Mouse (Mus musculus): ENCODE measurements around the gene E2f1. TPM values are rescaled to one million over a fixed set of nuclear protein-coding genes. Genes with fewer than 3 reads are reported as not detected.

E2f1 gene
- polyA plus RNA-seq, 1 experiment, result 11.0 TPM

- Histone ChIP-seq H3K4me3 (no peak overlapping the region), H3K79me2 (ENCODE audit: control insufficient read depth, insufficient read depth) (no peaks in the 10 kb centered on the region), H3ac (ENCODE audit: control insufficient read depth, insufficient read length) (no peak overlapping the region), H3K27me3 (ENCODE audit: control insufficient read depth, insufficient read depth, insufficient read length) (no peaks in the 10 kb centered on the region), H3K36me3 (ENCODE audit: control insufficient read depth, insufficient read depth) (no peaks in the 10 kb centered on the region), H3K4me2 (ENCODE audit: low read depth) (no peak overlapping the region)
- TF ChIP-seq CEBPB (IDR thresholded peaks at IDR 0.05; ENCODE audit: insufficient read depth, poor library complexity, severe bottlenecking) (no peak), MAX (IDR thresholded peaks at IDR 0.05; ENCODE audit: low read depth) (no peak), REST (IDR thresholded peaks at IDR 0.05; ENCODE audit: insufficient read depth, insufficient read length) (no peak), TCF12 (IDR thresholded peaks at IDR 0.05; ENCODE audit: insufficient read depth, poor library complexity, severe bottlenecking) (no peak), MYOD1 (IDR thresholded peaks at IDR 0.05; ENCODE audit: control insufficient read depth in 1 of 3, insufficient read length in 2 of 3, low read depth in 2 of 3) (no peak), MYOG (IDR thresholded peaks at IDR 0.05; ENCODE audit: control insufficient read depth in 1 of 3, insufficient read depth in 1 of 3, insufficient read length in 2 of 3, low read depth in 2 of 3) (no peak), SRF (IDR thresholded peaks at IDR 0.05; ENCODE audit: control insufficient read depth, insufficient read length, low read depth) (no peak), POLR2A (IDR thresholded peaks at IDR 0.05; ENCODE audit: insufficient read length, low read depth) (no peak), USF1 (IDR thresholded peaks at IDR 0.05; ENCODE audit: low read depth) (no peak), E2F4 (IDR thresholded peaks at IDR 0.05; ENCODE audit: insufficient read depth) (no peak), POLR2AphosphoS2 (IDR thresholded peaks at IDR 0.05; ENCODE audit: insufficient read length, low read depth) (no peak), TCF3 (IDR thresholded peaks at IDR 0.05; ENCODE audit: insufficient read length, low read depth) (no peak)
These were observed 31.4 kb downstream of the E2f1 start for GRCm38 (mm10) chr2:154538310-154538709.

GRCm38 (mm10) chr2:154534704-154535270 lies 34.9 kb downstream of the E2f1 start:
- no peak for TF ChIP-seq SRF (IDR thresholded peaks at IDR 0.05; ENCODE audit: control insufficient read depth, insufficient read length, low read depth)
- TF ChIP-seq TCF3 (IDR thresholded peaks at IDR 0.05; ENCODE audit: insufficient read length, low read depth), result no peak
- no peak for TF ChIP-seq MAX (IDR thresholded peaks at IDR 0.05; ENCODE audit: low read depth)
- H3K4me3 ChIP-seq, result no peak overlapping the region

GRCm38 (mm10) chr2:154532888-154533287 lies 36.8 kb downstream of the E2f1 start:
- Histone ChIP-seq H3K36me3 (ENCODE audit: control insufficient read depth, insufficient read depth) (peaks cover 19% of the 10 kb centered on the region), H3K79me2 (ENCODE audit: control insufficient read depth, insufficient read depth) (no peaks in the 10 kb centered on the region), H3ac (ENCODE audit: control insufficient read depth, insufficient read length) (no peak overlapping the region), H3K27me3 (ENCODE audit: control insufficient read depth, insufficient read depth, insufficient read length) (no peaks in the 10 kb centered on the region), H3K4me2 (ENCODE audit: low read depth) (no peak overlapping the region), H3K4me3 (no peak overlapping the region)
- no peak for TF ChIP-seq POLR2A (IDR thresholded peaks at IDR 0.05; ENCODE audit: insufficient read length, low read depth)
- no peak for TF ChIP-seq CEBPB (IDR thresholded peaks at IDR 0.05; ENCODE audit: insufficient read depth, poor library complexity, severe bottlenecking)
- no peak for TF ChIP-seq TCF3 (IDR thresholded peaks at IDR 0.05; ENCODE audit: insufficient read length, low read depth)
- TF ChIP-seq REST (IDR thresholded peaks at IDR 0.05; ENCODE audit: insufficient read depth, insufficient read length), result no peak
- no peak for TF ChIP-seq USF1 (IDR thresholded peaks at IDR 0.05; ENCODE audit: low read depth)
- TF ChIP-seq MAX (IDR thresholded peaks at IDR 0.05; ENCODE audit: low read depth), result no peak
- TF ChIP-seq TCF12 (IDR thresholded peaks at IDR 0.05; ENCODE audit: insufficient read depth, poor library complexity, severe bottlenecking), result no peak
- no peak for TF ChIP-seq MYOG (IDR thresholded peaks at IDR 0.05; ENCODE audit: control insufficient read depth in 1 of 3, insufficient read depth in 1 of 3, insufficient read length in 2 of 3, low read depth in 2 of 3)
- TF ChIP-seq E2F4 (IDR thresholded peaks at IDR 0.05; ENCODE audit: insufficient read depth), result no peak
- no peak for TF ChIP-seq SRF (IDR thresholded peaks at IDR 0.05; ENCODE audit: control insufficient read depth, insufficient read length, low read depth)
- no peak for TF ChIP-seq POLR2AphosphoS2 (IDR thresholded peaks at IDR 0.05; ENCODE audit: insufficient read length, low read depth)
- no peak for TF ChIP-seq MYOD1 (IDR thresholded peaks at IDR 0.05; ENCODE audit: control insufficient read depth in 1 of 3, insufficient read length in 2 of 3, low read depth in 2 of 3)

More at GRCm38 (mm10) chr2:154534704-154535270, 34.9 kb downstream of the E2f1 start:
- Histone ChIP-seq H3K36me3 (ENCODE audit: control insufficient read depth, insufficient read depth) (peaks cover 15% of the 10 kb centered on the region), H3K79me2 (ENCODE audit: control insufficient read depth, insufficient read depth) (no peaks in the 10 kb centered on the region), H3ac (ENCODE audit: control insufficient read depth, insufficient read length) (no peak overlapping the region), H3K4me2 (ENCODE audit: low read depth) (no peak overlapping the region), H3K27me3 (ENCODE audit: control insufficient read depth, insufficient read depth, insufficient read length) (no peaks in the 10 kb centered on the region)

GRCm38 (mm10) chr2:154526531-154526930 lies 43.2 kb downstream of the E2f1 start:
- no peak for TF ChIP-seq MYOG (IDR thresholded peaks at IDR 0.05; ENCODE audit: control insufficient read depth in 1 of 3, insufficient read depth in 1 of 3, insufficient read length in 2 of 3, low read depth in 2 of 3)
- TF ChIP-seq MAX (IDR thresholded peaks at IDR 0.05; ENCODE audit: low read depth), result no peak
- no peak for TF ChIP-seq USF1 (IDR thresholded peaks at IDR 0.05; ENCODE audit: low read depth)
- TF ChIP-seq REST (IDR thresholded peaks at IDR 0.05; ENCODE audit: insufficient read depth, insufficient read length), result no peak
- no peak for TF ChIP-seq POLR2AphosphoS2 (IDR thresholded peaks at IDR 0.05; ENCODE audit: insufficient read length, low read depth)
- no peak for TF ChIP-seq TCF12 (IDR thresholded peaks at IDR 0.05; ENCODE audit: insufficient read depth, poor library complexity, severe bottlenecking)
- no peak for TF ChIP-seq MYOD1 (IDR thresholded peaks at IDR 0.05; ENCODE audit: control insufficient read depth in 1 of 3, insufficient read length in 2 of 3, low read depth in 2 of 3)
- no peak for TF ChIP-seq TCF3 (IDR thresholded peaks at IDR 0.05; ENCODE audit: insufficient read length, low read depth)
- no peak for TF ChIP-seq E2F4 (IDR thresholded peaks at IDR 0.05; ENCODE audit: insufficient read depth)
- no peak for TF ChIP-seq POLR2A (IDR thresholded peaks at IDR 0.05; ENCODE audit: insufficient read length, low read depth)
- no peak for TF ChIP-seq CEBPB (IDR thresholded peaks at IDR 0.05; ENCODE audit: insufficient read depth, poor library complexity, severe bottlenecking)
- TF ChIP-seq SRF (IDR thresholded peaks at IDR 0.05; ENCODE audit: control insufficient read depth, insufficient read length, low read depth), result no peak
- Histone ChIP-seq H3ac (ENCODE audit: control insufficient read depth, insufficient read length) (no peak overlapping the region), H3K36me3 (ENCODE audit: control insufficient read depth, insufficient read depth) (peaks cover 32% of the 10 kb centered on the region), H3K79me2 (ENCODE audit: control insufficient read depth, insufficient read depth) (no peaks in the 10 kb centered on the region), H3K4me2 (ENCODE audit: low read depth) (no peak overlapping the region), H3K4me3 (no peak overlapping the region), H3K27me3 (ENCODE audit: control insufficient read depth, insufficient read depth, insufficient read length) (no peaks in the 10 kb centered on the region)

Data from myocyte (in vitro differentiated cells).